Mouse (Mus musculus) brain, embryonic 14.5 days (tissue): ENCODE measurements at regions not wholly inside any gene's neighbourhood (a gene's known extent, or its start where the extent isn't known, plus 50 kb on each side); places are given as distances from the start of the nearest gene placed in this dataset.
A peak's percentile ranks its signal among the peaks of the same experiment; 100 is the strongest.

ENCODE experiments used
- DNase-seq: peaks from one replicate; pipeline ENCODE4 v3.0.0-alpha.2; 2011; ENCODE audit warnings: low read depth
- CTCF ChIP-seq: fragments of 200-500 bp; IDR thresholded peaks from 2 replicates; pipeline ENCODE4 v1.5.1; 2012; ENCODE audit warnings: inconsistent platforms, mild to moderate bottlenecking, moderate library complexity, borderline replicate concordance; ENCODE audit not compliant: insufficient read depth, insufficient read length; ENCODE audit errors: extremely low read depth
- POLR2A ChIP-seq: fragments of 200-500 bp; IDR thresholded peaks from 2 replicates; pipeline ENCODE4 v1.6.1; 2012; ENCODE audit warnings: mild to moderate bottlenecking, inconsistent platforms, borderline replicate concordance; ENCODE audit not compliant: poor library complexity, insufficient read depth, insufficient read length, severe bottlenecking; ENCODE audit errors: extremely low read depth

- TF ChIP-seq POLR2A (no peak), CTCF (no peak)
- peak; percentile 55 for DNase-seq
Observed at GRCm38 (mm10) chr3:149517537-149517936, 527.2 kb upstream of the Adgrl2 start.

GRCm38 (mm10) chr3:149509178-149509577 is 518.8 kb upstream of the Adgrl2 start:
- TF ChIP-seq POLR2A = no peak
- no peak for TF ChIP-seq CTCF
- DNase-seq = no peak

- DNase-seq = no peak
- TF ChIP-seq POLR2A (no peak), CTCF (no peak)
Observed at GRCm38 (mm10) chr3:149508671-149509070, 518.3 kb upstream of the Adgrl2 start.

GRCm38 (mm10) chr3:149505692-149506091 is 515.3 kb upstream of the Adgrl2 start:
- TF ChIP-seq CTCF (no peak), POLR2A (no peak)
- DNase-seq = no peak

- no peak for DNase-seq
- TF ChIP-seq POLR2A (no peak), CTCF (no peak)
Observed at GRCm38 (mm10) chr3:149503992-149504391, 513.6 kb upstream of the Adgrl2 start.

GRCm38 (mm10) chr3:149500130-149500529 is 509.8 kb upstream of the Adgrl2 start:
- no peak for TF ChIP-seq CTCF
- TF ChIP-seq POLR2A = no peak
- DNase-seq = no peak

- TF ChIP-seq POLR2A = no peak
- TF ChIP-seq CTCF = no peak
Observed at GRCm38 (mm10) chr3:149498765-149499164, 508.4 kb upstream of the Adgrl2 start.

GRCm38 (mm10) chr3:149496829-149497471 is 506.6 kb upstream of the Adgrl2 start:
- no peak for DNase-seq
- no peak for TF ChIP-seq POLR2A
- no peak for TF ChIP-seq CTCF

More at GRCm38 (mm10) chr3:149498765-149499164, 508.4 kb upstream of the Adgrl2 start:
- no peak for DNase-seq

GRCm38 (mm10) chr3:149496122-149496521 is 505.8 kb upstream of the Adgrl2 start:
- no peak for DNase-seq
- TF ChIP-seq POLR2A (no peak), CTCF (no peak)

GRCm38 (mm10) chr3:149488147-149488546 is 497.8 kb upstream of the Adgrl2 start:
- DNase-seq = no peak
- TF ChIP-seq CTCF (no peak), POLR2A (no peak)

GRCm38 (mm10) chr3:149485406-149485805 is 495.1 kb upstream of the Adgrl2 start:
- TF ChIP-seq CTCF (no peak), POLR2A (no peak)
- DNase-seq = no peak

GRCm38 (mm10) chr3:149484319-149484718 is 494.0 kb upstream of the Adgrl2 start:
- TF ChIP-seq CTCF (no peak), POLR2A (no peak)
- DNase-seq = no peak

- DNase-seq = no peak
- TF ChIP-seq CTCF (no peak), POLR2A (no peak)
Observed at GRCm38 (mm10) chr3:149476151-149476550, 485.8 kb upstream of the Adgrl2 start.

- DNase-seq = no peak
- no peak for TF ChIP-seq POLR2A
- no peak for TF ChIP-seq CTCF
Observed at GRCm38 (mm10) chr3:149466973-149467372, 476.6 kb upstream of the Adgrl2 start.
